Mouse (Mus musculus) ES-Bruce4 (cell line): ENCODE measurements around the gene Ino80d.

ENCODE experiments used
- CTCF ChIP-seq: IDR thresholded peaks from one replicate; pipeline ENCODE4 v1.8.1; 2011; ENCODE audit warnings: low read depth, low read length
- EP300 ChIP-seq: IDR thresholded peaks from 2 replicates; pipeline ENCODE4 v1.6.1; 2011; ENCODE audit warnings: low read depth, low read length; ENCODE audit not compliant: insufficient read depth
- POLR2A ChIP-seq: IDR thresholded peaks from one replicate; pipeline ENCODE4 v1.8.1; 2011; ENCODE audit warnings: low read length; ENCODE audit not compliant: insufficient read depth

- TF ChIP-seq CTCF (peak; percentile 90), EP300 (no peak), POLR2A (no peak)
These were observed 185.0 kb downstream of the Ino80d start for GRCm38 (mm10) chr1:62929477-62929876.
